Mouse (Mus musculus) liver, adult 2 months (tissue): Measurements from ENCODE around the gene Adap2. TPM values are rescaled to one million over a fixed set of nuclear protein-coding genes. Genes with fewer than 3 reads are reported as not detected.
A peak's percentile ranks its signal among the peaks of the same experiment; 100 is the strongest.

Source experiments
- DNase-seq: peaks from one replicate; pipeline ENCODE4 v3.0.0-alpha.2; 2011; ENCODE audit warnings: low read depth, low spot score; ENCODE audit errors: extremely low read depth
- H3K27ac ChIP-seq: fragments of 200-500 bp; replicated peaks from 2 replicates; pipeline ENCODE4 v1.5.1; 2012; ENCODE audit warnings: low read depth, mild to moderate bottlenecking, control low read depth, inconsistent platforms, low read length; ENCODE audit not compliant: insufficient read depth
- H3K27me3 ChIP-seq: fragments of 200-500 bp; 2 replicates; pipeline ENCODE4 v1.6.1; 2012; ENCODE audit warnings: mild to moderate bottlenecking, moderate library complexity, low read length, inconsistent platforms; ENCODE audit not compliant: control insufficient read depth, insufficient read depth
- H3K36me3 ChIP-seq: fragments of 200-500 bp; 2 replicates; pipeline ENCODE4 v1.6.1; 2012; ENCODE audit warnings: low read length, inconsistent platforms; ENCODE audit not compliant: control insufficient read depth, insufficient read depth
- H3K4me1 ChIP-seq: fragments of 200-500 bp; 2 replicates; pipeline ENCODE4 v1.6.1; 2011; ENCODE audit warnings: low read length; ENCODE audit not compliant: control insufficient read depth, insufficient read depth
- H3K4me3 ChIP-seq: fragments of 200-500 bp; 2 replicates; pipeline ENCODE4 v1.5.1; 2011; ENCODE audit warnings: low read depth, mild to moderate bottlenecking, control low read depth, low read length, moderate library complexity; ENCODE audit not compliant: insufficient read depth
- H3K79me2 ChIP-seq: fragments of 200-500 bp; 2 replicates; pipeline ENCODE4 v1.6.1; 2012; ENCODE audit warnings: inconsistent platforms, mild to moderate bottlenecking, low read length, moderate library complexity; ENCODE audit not compliant: control insufficient read depth, insufficient read depth
- H3K9ac ChIP-seq: fragments of 200-500 bp; 2 replicates; pipeline ENCODE4 v1.6.1; 2012; ENCODE audit warnings: low read depth, mild to moderate bottlenecking, control low read depth, inconsistent platforms, low read length
- CTCF ChIP-seq: fragments of 200-500 bp; IDR thresholded peaks from 2 replicates; pipeline ENCODE4 v1.5.1; 2011; ENCODE audit warnings: low read depth, low read length, control low read depth
- POLR2A ChIP-seq: fragments of 200-500 bp; IDR thresholded peaks from 2 replicates; pipeline ENCODE4 v1.6.1; 2011; ENCODE audit warnings: low read length, control low read depth; ENCODE audit not compliant: insufficient read depth; ENCODE audit errors: extremely low read depth
- WGBS: fragments of 180-500 bp; shearing (Covaris S2); methylation state at CpG from one replicate; pipeline ENCODE4 v1.1.7; 2018; 5-methylcytosine and 5-hydroxymethylcytosine counted together
- polyA plus RNA-seq: library from polyadenylated mRNA; depleted of rRNA; stranded (reverse); fragments of >200 nt; gene quantifications from 2 replicates; pipeline ENCODE4 v1.2.3, GENCODE M21; 2012
- total RNA-seq: library from RNA; depleted of rRNA; stranded (reverse); fragments of >200 nt; gene quantifications from 2 replicates; pipeline ENCODE4 v1.2.3, GENCODE M21; 2014

The Adap2 gene
- total and polyA plus RNA-seq, 2 experiments: 27.3 to 32.1 TPM

DNA sequence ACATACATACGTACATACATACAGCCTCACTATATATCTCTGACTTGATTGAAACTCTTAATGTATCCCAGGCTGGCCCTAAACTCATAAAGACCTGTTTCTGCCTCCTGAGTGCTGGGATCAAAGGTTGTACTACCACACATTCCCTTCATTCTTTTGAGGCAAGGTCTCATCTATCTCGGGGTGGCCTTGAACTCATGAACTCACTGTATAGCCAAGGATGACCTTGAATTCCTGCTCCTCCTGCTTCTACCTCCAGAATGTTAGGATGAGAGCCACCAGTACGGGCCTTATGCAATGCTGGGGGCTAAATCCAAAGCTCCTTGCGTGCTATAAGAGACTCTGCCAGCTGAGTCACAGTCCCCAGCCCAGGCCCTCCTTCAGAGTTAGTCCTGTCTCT, 7.1 kb downstream of the Adap2 start:
- Histone ChIP-seq H3K4me1 (peaks cover 29% of the 10 kb centered on the region), H3K79me2 (no peaks in the 10 kb centered on the region; the same call in 1 of the 2 replicates), H3K4me3 (no peak overlapping the region), H3K36me3 (peaks cover 54% of the 10 kb centered on the region; the same call in 1 of the 2 replicates), H3K27ac (no peak overlapping the region; the same call in 1 of the 2 replicates), H3K27me3 (no peaks in the 10 kb centered on the region), H3K9ac (0 out of 2 replicates have a peak overlapping the region, but pooled peaks have one; percentile 21)
- 51% methylated on average over 4 of the region's 4 CpGs for WGBS
- DNase-seq: no peak
- no peak for TF ChIP-seq POLR2A
- no peak for TF ChIP-seq CTCF

DNA sequence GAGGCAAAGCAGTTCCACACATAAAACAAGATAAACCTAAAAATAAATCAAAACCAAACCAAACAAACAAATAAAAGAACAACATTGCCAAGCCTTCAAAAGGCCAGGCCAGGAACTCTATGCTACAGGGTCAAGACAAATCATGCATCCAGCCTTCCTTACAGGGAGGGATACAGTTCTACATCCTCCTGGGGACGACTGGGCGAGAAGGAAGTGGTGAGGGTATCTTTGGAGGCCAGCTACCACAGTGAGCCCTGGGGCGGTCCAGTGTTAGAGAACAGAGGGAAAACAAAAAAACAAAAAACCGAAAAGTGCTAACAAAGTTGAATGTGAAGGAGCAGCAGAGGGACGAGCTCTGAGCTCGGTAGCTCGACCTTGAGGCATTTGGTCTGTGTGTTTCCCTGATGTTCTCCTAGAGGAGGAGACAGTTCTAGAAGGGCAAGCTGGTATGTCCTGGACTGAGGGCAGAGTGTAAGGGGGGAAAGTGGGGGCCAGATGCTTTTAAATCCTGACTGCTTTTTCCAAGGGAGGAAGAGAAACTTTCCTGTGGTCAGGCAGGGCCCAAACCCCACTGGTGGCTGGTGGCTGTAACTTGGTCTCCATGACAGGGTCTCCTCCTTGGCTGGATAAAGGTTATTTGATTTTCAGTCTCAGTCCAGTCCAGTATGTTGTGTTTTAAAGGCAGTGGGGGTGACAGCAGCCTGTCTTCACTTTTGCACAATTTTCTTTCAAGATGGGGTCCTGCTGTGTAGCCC, 9.6 kb downstream of the Adap2 start:
- Histone ChIP-seq H3K4me1 (peaks cover 22% of the 10 kb centered on the region; the same call in 1 of the 2 replicates), H3K36me3 (peaks cover 58% of the 10 kb centered on the region), H3K79me2 (no peaks in the 10 kb centered on the region; the same call in 1 of the 2 replicates), H3K4me3 (no peak overlapping the region), H3K27ac (0 out of 2 replicates have a peak overlapping the region, but pooled peaks have one; percentile 12), H3K27me3 (no peaks in the 10 kb centered on the region), H3K9ac (no peak overlapping the region)
- WGBS: 79% methylated on average over 7 of the region's 7 CpGs
- DNase-seq: no peak
- TF ChIP-seq CTCF (no peak), POLR2A (no peak)

DNA sequence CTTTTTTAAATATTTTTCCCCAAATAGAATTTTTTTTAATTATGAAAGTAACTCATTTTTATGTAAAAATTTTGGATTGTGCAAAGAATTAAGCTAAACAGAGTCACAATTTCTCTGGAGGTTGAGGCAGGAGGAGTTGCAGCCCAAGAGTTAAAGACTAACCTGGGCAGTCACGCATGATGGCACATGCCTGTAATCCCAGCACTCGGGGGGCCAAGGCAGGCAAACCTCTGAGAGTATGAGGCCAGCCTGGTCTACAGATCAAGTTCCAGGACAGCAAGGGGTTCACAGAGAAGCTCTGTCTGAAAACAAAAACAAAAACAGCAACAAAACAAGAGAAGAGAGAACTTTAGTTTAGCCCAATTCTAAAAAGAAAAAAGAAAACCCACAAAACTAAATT, 10.3 kb downstream of the Adap2 start:
- no peaks in the 10 kb centered on the region for H3K27me3 ChIP-seq
- no peaks in the 10 kb centered on the region; the same call in 1 of the 2 replicates for H3K79me2 ChIP-seq
- peaks cover 19% of the 10 kb centered on the region; the same call in 1 of the 2 replicates for H3K4me1 ChIP-seq
- WGBS: 87% methylated on average over 2 of the region's 2 CpGs
- peak overlapping the region; percentile 22; the same call in 1 of the 2 replicates for H3K27ac ChIP-seq
- no peak for DNase-seq
- no peak overlapping the region for H3K9ac ChIP-seq
- TF ChIP-seq POLR2A: no peak
- no peak for TF ChIP-seq CTCF
- no peak overlapping the region for H3K4me3 ChIP-seq
- H3K36me3 ChIP-seq: peaks cover 64% of the 10 kb centered on the region

DNA sequence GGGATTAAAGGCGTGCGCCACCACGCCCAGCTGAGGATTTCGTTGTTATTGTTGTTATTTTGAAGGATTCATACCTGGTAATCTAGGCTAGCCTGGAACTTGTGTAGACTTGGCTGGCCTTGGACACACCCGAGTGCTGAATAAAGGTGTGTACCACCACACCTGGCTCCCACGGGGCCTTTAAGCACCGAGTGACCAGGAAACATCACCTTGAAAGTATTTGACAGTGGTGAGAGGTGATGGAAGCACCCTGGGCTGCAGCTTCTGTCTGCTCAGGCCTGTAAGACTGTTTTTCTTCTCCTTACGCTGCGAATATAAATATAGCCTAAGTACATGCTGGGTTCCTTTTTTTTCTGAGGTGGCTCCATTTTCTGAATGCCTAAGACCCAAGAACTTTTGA, 14.2 kb downstream of the Adap2 start:
- Histone ChIP-seq H3K79me2 (no peaks in the 10 kb centered on the region), H3K27me3 (no peaks in the 10 kb centered on the region), H3K4me3 (no peak overlapping the region), H3K36me3 (peaks cover 46% of the 10 kb centered on the region), H3K9ac (no peak overlapping the region), H3K27ac (peak overlapping the region; percentile 31; the same call in 1 of the 2 replicates), H3K4me1 (peaks cover 30% of the 10 kb centered on the region)
- no peak for TF ChIP-seq CTCF
- no peak for TF ChIP-seq POLR2A
- 90% methylated on average over 9 of the region's 9 CpGs for WGBS
- no peak for DNase-seq

DNA sequence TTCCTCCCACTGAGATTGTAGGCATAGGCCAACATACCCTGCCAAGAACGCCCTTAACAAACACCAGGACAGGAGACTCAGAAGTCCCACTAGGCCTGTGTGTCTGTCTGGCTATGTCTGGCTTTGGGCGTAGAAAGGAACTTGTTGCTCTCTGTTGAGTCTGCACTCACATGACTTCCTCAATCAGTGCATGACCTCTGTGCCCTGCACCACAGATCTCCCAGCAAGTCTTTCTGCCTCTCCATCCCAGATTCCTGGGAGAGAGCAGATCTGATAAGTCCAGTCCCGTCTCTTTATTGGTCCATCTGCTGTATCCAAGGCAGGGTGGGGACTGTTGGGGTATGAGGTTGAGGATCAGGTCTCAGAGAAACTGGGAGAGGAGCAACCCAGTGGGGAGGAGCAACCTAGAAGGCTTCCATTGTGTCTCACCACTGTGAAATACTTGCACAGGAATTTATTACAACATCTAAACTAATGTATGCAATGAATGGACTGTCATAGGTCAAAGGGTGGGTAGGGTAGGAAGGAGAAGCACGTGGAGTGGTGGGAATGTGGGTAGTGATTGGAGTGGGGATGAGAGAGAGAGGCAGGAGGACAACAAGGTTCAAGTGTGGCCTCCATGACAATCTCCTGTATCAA, 14.8 kb downstream of the Adap2 start:
- H3K27me3 ChIP-seq: no peaks in the 10 kb centered on the region
- no peak overlapping the region for H3K9ac ChIP-seq
- peaks cover 41% of the 10 kb centered on the region for H3K36me3 ChIP-seq
- no peak overlapping the region for H3K4me3 ChIP-seq
- peak overlapping the region; percentile 38 for H3K27ac ChIP-seq
- H3K4me1 ChIP-seq: peaks cover 35% of the 10 kb centered on the region
- no peaks in the 10 kb centered on the region for H3K79me2 ChIP-seq
- no peak for TF ChIP-seq POLR2A
- no peak for TF ChIP-seq CTCF
- peak; percentile 57 for DNase-seq
- WGBS: 65% methylated on average over 4 of the region's 4 CpGs

DNA sequence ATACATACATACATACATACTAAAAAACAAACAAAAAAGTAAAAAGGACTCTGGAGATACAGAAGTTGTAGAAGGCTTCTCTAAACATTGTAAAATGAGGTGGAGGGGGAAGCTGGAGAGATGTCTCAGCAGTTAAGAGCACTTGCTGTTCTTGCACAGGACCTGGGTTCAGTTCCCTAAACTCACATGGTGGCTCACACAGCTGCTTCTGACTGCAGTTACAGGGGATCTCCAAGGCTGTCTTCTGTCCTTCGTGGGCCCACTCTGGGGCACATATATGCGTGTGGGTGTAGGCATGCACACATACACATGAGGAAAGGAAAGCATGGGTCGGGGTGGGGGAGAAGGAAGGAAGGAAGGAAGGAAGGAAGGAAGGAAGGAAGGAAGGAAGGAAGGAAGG, 15.7 kb downstream of the Adap2 start:
- Histone ChIP-seq H3K79me2 (no peaks in the 10 kb centered on the region), H3K27ac (peak overlapping the region; percentile 92), H3K9ac (no peak overlapping the region), H3K27me3 (no peaks in the 10 kb centered on the region), H3K4me1 (peaks cover 42% of the 10 kb centered on the region), H3K36me3 (peaks cover 38% of the 10 kb centered on the region), H3K4me3 (no peak overlapping the region)
- 79% methylated on average over 3 of the region's 3 CpGs for WGBS
- DNase-seq: no peak
- TF ChIP-seq POLR2A (no peak), CTCF (no peak)
